Mouse (Mus musculus) C2C12 (cell line): ENCODE measurements at regions not wholly inside any gene's neighbourhood (a gene's known extent, or its start where the extent isn't known, plus 50 kb on each side); places are given as distances from the start of the nearest gene placed in this dataset.

Experiments
- H3K27me3 ChIP-seq: one replicate; pipeline ENCODE4 v1.6.1; 2011; ENCODE audit not compliant: control insufficient read depth, insufficient read depth, insufficient read length
- H3K36me3 ChIP-seq: one replicate; pipeline ENCODE4 v1.6.1; 2011; ENCODE audit not compliant: control insufficient read depth, insufficient read depth
- H3K4me3 ChIP-seq: one replicate; pipeline ENCODE4 v1.5.1; 2011; ENCODE audit warnings: mild to moderate bottlenecking, control low read depth; ENCODE audit not compliant: poor library complexity, insufficient read depth, severe bottlenecking
- H3K79me2 ChIP-seq: one replicate; pipeline ENCODE4 v1.6.1; 2011; ENCODE audit not compliant: control insufficient read depth, insufficient read depth
- H3K79me3 ChIP-seq: one replicate; pipeline ENCODE4 v1.6.1; 2011; ENCODE audit warnings: low read depth, control low read depth
- H3ac ChIP-seq: one replicate; pipeline ENCODE3; 2011; ENCODE audit warnings: low read depth; ENCODE audit not compliant: control insufficient read depth, insufficient read length
- CEBPB ChIP-seq: IDR thresholded peaks from one replicate; pipeline ENCODE4 v1.6.1; 2011; ENCODE audit warnings: low read depth, mild to moderate bottlenecking, control low read depth, moderate library complexity
- CTCF ChIP-seq: IDR thresholded peaks from one replicate; pipeline ENCODE4 v1.5.1; 2011; ENCODE audit not compliant: control insufficient read depth, insufficient read depth, insufficient read length
- FOSL1 ChIP-seq: IDR thresholded peaks from one replicate; pipeline ENCODE4 v1.8.0; 2011; ENCODE audit warnings: mild to moderate bottlenecking, low read length; ENCODE audit not compliant: poor library complexity, insufficient read depth, severe bottlenecking
- MAX ChIP-seq: IDR thresholded peaks from one replicate; pipeline ENCODE4 v1.6.1; 2011; ENCODE audit warnings: mild to moderate bottlenecking, control low read depth
- MYOD1 ChIP-seq: IDR thresholded peaks from one replicate; pipeline ENCODE4 v1.6.1; 2011; ENCODE audit warnings: low read depth; ENCODE audit not compliant: control insufficient read depth, insufficient read length
- MYOG ChIP-seq: IDR thresholded peaks from one replicate; pipeline ENCODE4 v1.6.1; 2011; ENCODE audit not compliant: control insufficient read depth, insufficient read length; ENCODE audit errors: extremely low read depth
- USF1 ChIP-seq: IDR thresholded peaks from one replicate; pipeline ENCODE4 v1.6.1; 2011; ENCODE audit warnings: low read depth, mild to moderate bottlenecking, control low read depth, moderate library complexity

- Histone ChIP-seq H3K27me3 (no peaks in the 10 kb centered on the region), H3K4me3 (no peak overlapping the region), H3K79me2 (no peaks in the 10 kb centered on the region), H3K79me3 (no peaks in the 10 kb centered on the region), H3ac (no peak overlapping the region), H3K36me3 (no peaks in the 10 kb centered on the region)
- no peak for TF ChIP-seq MYOD1
- TF ChIP-seq CEBPB: no peak
- TF ChIP-seq CTCF: no peak
- no peak for TF ChIP-seq MAX
- no peak for TF ChIP-seq USF1
- TF ChIP-seq FOSL1: no peak
- TF ChIP-seq MYOG: no peak
Observed at GRCm38 (mm10) chr9:118255751-118256266, 105.8 kb upstream of the Cmc1 start.

GRCm38 (mm10) chr9:118266298-118266697, 116.3 kb upstream of the Cmc1 start:
- H3K79me3 ChIP-seq: no peaks in the 10 kb centered on the region
- H3K27me3 ChIP-seq: peaks cover 4% of the 10 kb centered on the region
- no peak overlapping the region for H3ac ChIP-seq
- H3K79me2 ChIP-seq: no peaks in the 10 kb centered on the region
- no peak overlapping the region for H3K4me3 ChIP-seq
- no peak for TF ChIP-seq CEBPB
- TF ChIP-seq MYOG: no peak
- TF ChIP-seq MAX: no peak
- TF ChIP-seq USF1: no peak
- no peak for TF ChIP-seq CTCF
- no peak for TF ChIP-seq MYOD1
- no peak for TF ChIP-seq FOSL1
- no peaks in the 10 kb centered on the region for H3K36me3 ChIP-seq

- TF ChIP-seq CEBPB (no peak), CTCF (no peak), MYOG (no peak), FOSL1 (no peak), USF1 (no peak), MYOD1 (no peak), MAX (no peak)
- Histone ChIP-seq H3K27me3 (peaks cover 4% of the 10 kb centered on the region), H3K4me3 (no peak overlapping the region)
Observed at GRCm38 (mm10) chr9:118271681-118272080, 121.7 kb upstream of the Cmc1 start.

GRCm38 (mm10) chr9:118272713-118273407, 122.9 kb upstream of the Cmc1 start:
- no peaks in the 10 kb centered on the region for H3K36me3 ChIP-seq
- no peaks in the 10 kb centered on the region for H3K79me2 ChIP-seq
- H3K4me3 ChIP-seq: no peak overlapping the region
- no peaks in the 10 kb centered on the region for H3K27me3 ChIP-seq
- no peak overlapping the region for H3ac ChIP-seq
- no peak for TF ChIP-seq CTCF
- no peak for TF ChIP-seq MYOD1
- no peak for TF ChIP-seq USF1
- TF ChIP-seq FOSL1: no peak
- no peak for TF ChIP-seq CEBPB
- TF ChIP-seq MAX: no peak
- TF ChIP-seq MYOG: no peak
- no peaks in the 10 kb centered on the region for H3K79me3 ChIP-seq

More at GRCm38 (mm10) chr9:118271681-118272080, 121.7 kb upstream of the Cmc1 start:
- H3K36me3 ChIP-seq: no peaks in the 10 kb centered on the region
- no peak overlapping the region for H3ac ChIP-seq
- H3K79me2 ChIP-seq: no peaks in the 10 kb centered on the region
- no peaks in the 10 kb centered on the region for H3K79me3 ChIP-seq

GRCm38 (mm10) chr9:118285481-118285880, 135.5 kb upstream of the Cmc1 start:
- no peak for TF ChIP-seq CEBPB
- TF ChIP-seq MYOD1: no peak
- TF ChIP-seq CTCF: no peak
- no peak for TF ChIP-seq MAX
- TF ChIP-seq USF1: no peak
- no peak for TF ChIP-seq MYOG
- TF ChIP-seq FOSL1: no peak
- H3K4me3 ChIP-seq: no peak overlapping the region
- H3ac ChIP-seq: no peak overlapping the region
- H3K27me3 ChIP-seq: no peaks in the 10 kb centered on the region
- no peaks in the 10 kb centered on the region for H3K79me3 ChIP-seq
- no peaks in the 10 kb centered on the region for H3K36me3 ChIP-seq
- no peaks in the 10 kb centered on the region for H3K79me2 ChIP-seq

- Histone ChIP-seq H3K79me3 (no peaks in the 10 kb centered on the region), H3K79me2 (no peaks in the 10 kb centered on the region), H3K36me3 (no peaks in the 10 kb centered on the region), H3K27me3 (no peaks in the 10 kb centered on the region), H3K4me3 (no peak overlapping the region), H3ac (no peak overlapping the region)
- TF ChIP-seq MAX (no peak), MYOD1 (no peak), FOSL1 (no peak), CEBPB (no peak)
Observed at GRCm38 (mm10) chr9:118287606-118288005, 137.6 kb upstream of the Cmc1 start.
